In genomic region chr2:77456602-77457001, GRCm38 (mm10) we compare ENCODE assay signal across 9 mouse cellular contexts.
DNase-seq lines count a peak whose midpoint lies in the region; ATAC-seq lines count a peak whose summit lies in the region.
"Had no signal": no experiment of that assay in that cellular context is flagged by ENCODE, and none has a peak within 500 bp of the region (broad histone marks: within the 10 kb centered on the region; RNA-seq: fewer than 3 reads in every experiment).

No protein-coding gene starts in this region.

- no peak overlapping the region for H3K27ac ChIP-seq in heart, embryonic 12.5 days (ENCODE audit: poor library complexity, severe bottlenecking)

- H3K9me3 ChIP-seq in heart, embryonic 12.5 days (replicated peaks) = no peaks in the 10 kb centered on the region

- no peak overlapping the region for H3K9ac ChIP-seq in heart, embryonic 12.5 days

- WGBS in heart, embryonic 12.5 days = 41% methylated on average over 4 of the region's 4 CpGs

- DNase-seq in heart, adult 18-20 months = peak; percentile 28 to 68
- DNase-seq in R1 (ENCODE audit: low read depth, low spot score) = peak; percentile 59
- DNase-seq in cerebellum, postnatal 14 days = peak; percentile 72 to 79
- peak; percentile 58 for DNase-seq in gastrocnemius, postnatal 14 days
- peak; percentile 76 to 83 for DNase-seq in kidney, postnatal 4 days
- peak; percentile 65 for DNase-seq in lung, postnatal 10 days
- peak; percentile 37 to 58 for DNase-seq in urinary bladder, postnatal 36 days (ENCODE audit: low spot score in 2 of 2)

- ATAC-seq in heart, embryonic 12.5 days (ENCODE audit: insufficient number of reproducible peaks, low FRiP score) = no peak

- H3K4me3 ChIP-seq in heart, embryonic 12.5 days = no peak overlapping the region
- H3K4me3 ChIP-seq: myocyte had no signal

- no peak overlapping the region for H3K4me2 ChIP-seq in heart, embryonic 12.5 days

- no peaks in the 10 kb centered on the region for H3K27me3 ChIP-seq in heart, embryonic 12.5 days (replicated peaks)

- peaks cover 16% of the 10 kb centered on the region for H3K4me1 ChIP-seq in heart, embryonic 12.5 days (replicated peaks)

- H3K36me3 ChIP-seq in heart, embryonic 12.5 days = no peaks in the 10 kb centered on the region

- intact Hi-C loops in gastrocnemius, postnatal 14 days (cut with DNase I; ENCODE audit: low total_unique reads) = loop anchor here (5.0 kb wide), 1 partner anchor 251 kb away; no protein-coding TSS in a partner anchor
